Mouse (Mus musculus): ENCODE measurements at regions not wholly inside any gene's neighbourhood (a gene's known extent, or its start where the extent isn't known, plus 50 kb on each side); places are given as distances from the start of the nearest gene placed in this dataset.

DNA sequence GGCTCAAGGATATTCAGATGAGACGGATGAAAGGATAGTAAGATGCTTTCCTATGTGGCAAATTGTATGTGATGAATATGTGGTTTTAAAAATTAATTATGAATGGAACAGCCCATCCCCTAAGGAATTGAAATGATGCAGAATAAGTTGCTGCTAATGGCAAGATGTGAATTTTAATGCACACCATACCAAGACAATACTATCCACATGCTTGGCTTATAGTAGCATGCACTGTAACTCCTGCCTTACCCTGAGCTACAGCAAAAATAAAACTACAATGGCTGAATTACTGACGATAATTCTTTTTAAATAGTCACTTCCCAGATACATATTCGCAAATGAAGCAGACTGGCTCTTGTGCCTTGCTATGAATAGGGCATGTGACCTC is 699.4 kb downstream of the 1700064H15Rik start:
- Histone ChIP-seq H3K4me1 (replicated peaks; ENCODE audit: control insufficient read depth, insufficient read depth, low read length) (no peaks in the 10 kb centered on the region), H3K27me3 (replicated peaks; ENCODE audit: control insufficient read depth, insufficient read depth, low read length) (no peaks in the 10 kb centered on the region), H3K9me3 (ENCODE audit: control insufficient read depth, low read length) (no peaks in the 10 kb centered on the region), H3K4me3 (ENCODE audit: low read depth, low read length) (no peak overlapping the region), H3K27ac (ENCODE audit: low read depth) (no peak overlapping the region), H3K4me2 (ENCODE audit: low read length) (no peak overlapping the region), H3K36me3 (ENCODE audit: control insufficient read depth, insufficient read depth, low read length) (no peaks in the 10 kb centered on the region), H3K9ac (ENCODE audit: low read length) (no peak overlapping the region)
- no peak for DNase-seq (ENCODE audit: low spot score)
- ATAC-seq (replicated peaks; ENCODE audit: low FRiP score, low TSS enrichment, low read depth) = no peak
- 80% methylated on average over 3 of the region's 3 CpGs for WGBS

DNA sequence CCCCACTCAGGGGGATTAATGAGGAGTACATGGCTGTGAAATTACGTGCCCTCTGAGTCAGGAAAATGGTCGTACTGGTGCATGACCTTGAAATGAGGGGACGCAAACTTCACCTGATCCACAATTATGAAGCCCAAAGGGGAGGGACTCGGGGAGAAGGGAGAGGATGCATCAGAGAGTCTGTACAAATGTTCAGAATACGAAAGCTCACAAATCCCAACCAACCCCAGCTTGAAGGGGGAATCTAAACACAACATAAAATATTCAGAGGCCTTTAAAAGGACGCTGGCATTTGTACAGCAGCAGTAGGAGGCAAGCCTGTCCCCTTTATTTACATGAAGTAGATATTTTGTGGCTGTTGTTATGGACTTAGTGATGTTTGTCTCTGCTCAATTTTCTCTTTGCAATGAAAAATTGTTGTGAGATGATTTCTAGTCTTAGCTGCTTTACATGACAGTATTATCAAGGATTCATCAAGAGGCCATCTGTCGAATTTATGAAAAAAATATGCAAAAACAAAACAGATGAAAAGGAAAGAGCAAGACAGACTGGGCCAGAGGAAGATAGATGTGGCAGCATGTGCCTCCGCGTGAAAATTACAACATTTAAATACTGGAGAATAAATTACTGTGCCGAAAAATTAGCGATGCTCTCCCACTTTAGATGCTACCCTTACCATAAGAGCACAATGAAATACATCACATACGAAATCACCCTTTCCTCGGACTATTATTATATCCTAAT is 695.3 kb downstream of the 1700064H15Rik start:
- DNase-seq (ENCODE audit: low spot score) (no peak), ATAC-seq (replicated peaks; ENCODE audit: low FRiP score, low TSS enrichment, low read depth) (no peak)
- Histone ChIP-seq H3K36me3 (ENCODE audit: control insufficient read depth, insufficient read depth, low read length) (no peaks in the 10 kb centered on the region), H3K27me3 (replicated peaks; ENCODE audit: control insufficient read depth, insufficient read depth, low read length) (no peaks in the 10 kb centered on the region), H3K4me2 (ENCODE audit: low read length) (no peak overlapping the region), H3K9ac (ENCODE audit: low read length) (no peak overlapping the region), H3K4me1 (replicated peaks; ENCODE audit: control insufficient read depth, insufficient read depth, low read length) (no peaks in the 10 kb centered on the region), H3K4me3 (ENCODE audit: low read depth, low read length) (no peak overlapping the region), H3K27ac (ENCODE audit: low read depth) (no peak overlapping the region), H3K9me3 (ENCODE audit: control insufficient read depth, low read length) (no peaks in the 10 kb centered on the region)
- WGBS = 68% methylated on average over 13 of the region's 13 CpGs

DNA sequence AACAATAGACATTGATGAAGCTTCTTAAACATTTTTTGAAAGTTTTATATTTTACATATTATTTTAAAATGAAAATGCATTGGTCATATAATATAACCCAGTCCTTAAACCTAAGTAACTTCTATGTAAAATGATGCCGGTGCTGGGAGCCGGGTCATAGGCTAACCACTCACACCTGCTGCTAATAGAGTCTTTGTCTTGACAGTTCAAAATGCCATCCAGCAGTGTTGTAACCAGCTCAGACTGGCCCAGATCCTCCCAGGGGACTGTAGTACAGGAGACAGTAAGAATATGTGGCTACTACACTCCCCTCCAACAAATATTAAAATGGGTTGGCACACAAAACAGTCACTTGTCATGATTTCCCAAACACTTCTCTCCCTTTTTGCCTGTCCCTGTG is 693.6 kb downstream of the 1700064H15Rik start:
- no peak overlapping the region for H3K4me2 ChIP-seq (ENCODE audit: low read length)
- DNase-seq (ENCODE audit: low spot score) = no peak
- no peaks in the 10 kb centered on the region for H3K36me3 ChIP-seq (ENCODE audit: control insufficient read depth, insufficient read depth, low read length)
- no peaks in the 10 kb centered on the region for H3K27me3 ChIP-seq (replicated peaks; ENCODE audit: control insufficient read depth, insufficient read depth, low read length)
- no peak for ATAC-seq (replicated peaks; ENCODE audit: low FRiP score, low TSS enrichment, low read depth)
- H3K4me1 ChIP-seq (replicated peaks; ENCODE audit: control insufficient read depth, insufficient read depth, low read length) = no peaks in the 10 kb centered on the region
- H3K9me3 ChIP-seq (ENCODE audit: control insufficient read depth, low read length) = no peaks in the 10 kb centered on the region
- H3K27ac ChIP-seq (ENCODE audit: low read depth) = no peak overlapping the region
- 93% methylated on average over 2 of the region's 2 CpGs for WGBS
- H3K9ac ChIP-seq (ENCODE audit: low read length) = no peak overlapping the region
- H3K4me3 ChIP-seq (ENCODE audit: low read depth, low read length) = no peak overlapping the region

DNA sequence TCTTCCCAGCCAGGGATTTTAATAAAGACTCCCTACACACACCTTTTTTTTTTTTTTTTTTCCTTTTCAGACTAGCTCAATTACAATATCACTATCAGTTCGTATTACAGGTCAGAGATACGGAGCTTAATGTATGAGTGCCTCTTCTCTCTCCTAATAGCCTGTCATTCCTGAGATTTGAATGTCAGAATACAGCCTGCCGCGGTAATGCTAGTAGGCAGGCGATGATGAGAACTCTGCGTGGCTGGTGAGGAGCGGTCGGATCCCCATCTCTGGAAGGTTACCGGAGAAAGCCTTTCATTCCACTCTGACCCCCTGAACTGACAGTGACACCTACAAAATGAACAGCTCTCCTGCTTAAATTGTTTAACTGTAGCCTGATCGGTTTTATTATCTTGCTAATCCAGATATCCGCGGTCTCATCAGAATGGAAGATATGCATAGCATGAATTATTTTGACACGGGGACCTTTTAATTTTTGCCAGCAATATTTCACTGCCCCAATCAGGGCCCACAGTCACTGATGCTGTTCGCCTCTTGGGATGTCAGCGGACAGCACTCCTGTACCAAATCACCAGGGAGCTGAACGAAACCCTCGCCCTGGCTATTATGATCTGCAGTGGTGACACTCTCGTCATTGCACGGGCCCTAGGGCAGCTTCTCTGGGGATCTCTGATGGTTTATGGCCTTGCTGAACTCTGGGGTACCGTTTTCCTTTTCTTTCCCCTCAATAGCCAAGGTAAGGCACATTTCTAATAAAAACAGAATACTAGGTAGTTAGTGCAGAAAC is 690.9 kb downstream of the 1700064H15Rik start:
- H3K4me2 ChIP-seq (ENCODE audit: low read length) = no peak overlapping the region
- no peaks in the 10 kb centered on the region for H3K9me3 ChIP-seq (ENCODE audit: control insufficient read depth, low read length)
- no peaks in the 10 kb centered on the region for H3K4me1 ChIP-seq (replicated peaks; ENCODE audit: control insufficient read depth, insufficient read depth, low read length)
- H3K4me3 ChIP-seq (ENCODE audit: low read depth, low read length) = no peak overlapping the region
- no peaks in the 10 kb centered on the region for H3K36me3 ChIP-seq (ENCODE audit: control insufficient read depth, insufficient read depth, low read length)
- DNase-seq (ENCODE audit: low spot score) (no peak), ATAC-seq (replicated peaks; ENCODE audit: low FRiP score, low TSS enrichment, low read depth) (no peak)
- WGBS = 79% methylated on average over 20 of the region's 20 CpGs
- no peaks in the 10 kb centered on the region for H3K27me3 ChIP-seq (replicated peaks; ENCODE audit: control insufficient read depth, insufficient read depth, low read length)
- H3K9ac ChIP-seq (ENCODE audit: low read length) = no peak overlapping the region
- H3K27ac ChIP-seq (ENCODE audit: low read depth) = no peak overlapping the region

DNA sequence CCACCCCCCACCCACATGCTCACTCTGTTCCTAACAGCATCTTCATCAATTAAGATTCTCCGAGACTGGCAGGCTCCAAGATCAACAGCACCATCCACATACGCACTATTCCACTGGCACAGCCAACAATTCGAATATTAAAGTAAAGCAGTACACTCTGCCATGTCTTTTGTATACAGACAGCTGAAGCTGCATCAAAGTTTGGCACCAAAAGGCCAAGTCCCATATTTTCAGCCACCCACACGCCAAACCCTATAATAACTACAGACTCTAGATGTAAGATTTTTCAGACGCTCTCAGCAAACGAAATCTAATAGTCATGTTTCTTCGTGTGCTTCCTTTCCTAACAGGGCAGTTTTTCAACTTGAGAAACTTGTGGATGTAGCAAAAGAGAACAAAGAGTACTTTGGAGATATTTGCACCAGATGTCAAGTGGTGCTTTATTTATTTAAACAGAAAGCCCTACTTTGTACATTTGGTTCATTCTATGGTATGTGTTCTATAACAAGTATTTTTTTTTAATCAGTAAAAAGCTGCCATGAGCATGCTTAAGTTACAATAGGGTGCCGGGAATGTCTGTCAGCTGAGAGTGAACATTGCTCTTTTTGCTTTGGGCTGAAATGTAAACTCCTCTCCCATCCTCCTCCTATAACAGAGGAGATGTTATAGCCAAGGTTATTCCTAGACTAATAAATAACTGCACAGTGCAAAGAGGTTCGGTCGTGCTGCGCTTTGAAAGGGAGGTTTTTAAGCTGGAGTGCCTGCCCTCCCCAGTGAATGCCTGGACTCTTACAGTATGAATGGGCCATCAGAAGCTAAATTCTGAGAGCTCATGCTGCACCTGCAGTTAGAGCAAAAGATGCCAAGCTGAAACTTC is 686.9 kb downstream of the 1700064H15Rik start:
- no peak overlapping the region for H3K4me3 ChIP-seq (ENCODE audit: low read depth, low read length)
- DNase-seq (ENCODE audit: low spot score) = no peak
- no peaks in the 10 kb centered on the region for H3K9me3 ChIP-seq (ENCODE audit: control insufficient read depth, low read length)
- no peaks in the 10 kb centered on the region for H3K27me3 ChIP-seq (replicated peaks; ENCODE audit: control insufficient read depth, insufficient read depth, low read length)
- 40% methylated on average over 11 of the region's 11 CpGs for WGBS
- no peaks in the 10 kb centered on the region for H3K4me1 ChIP-seq (replicated peaks; ENCODE audit: control insufficient read depth, insufficient read depth, low read length)
- no peak overlapping the region for H3K27ac ChIP-seq (ENCODE audit: low read depth)
- no peaks in the 10 kb centered on the region for H3K36me3 ChIP-seq (ENCODE audit: control insufficient read depth, insufficient read depth, low read length)
- no peak for ATAC-seq (replicated peaks; ENCODE audit: low FRiP score, low TSS enrichment, low read depth)
- H3K9ac ChIP-seq (ENCODE audit: low read length) = no peak overlapping the region
- H3K4me2 ChIP-seq (ENCODE audit: low read length) = no peak overlapping the region

DNA sequence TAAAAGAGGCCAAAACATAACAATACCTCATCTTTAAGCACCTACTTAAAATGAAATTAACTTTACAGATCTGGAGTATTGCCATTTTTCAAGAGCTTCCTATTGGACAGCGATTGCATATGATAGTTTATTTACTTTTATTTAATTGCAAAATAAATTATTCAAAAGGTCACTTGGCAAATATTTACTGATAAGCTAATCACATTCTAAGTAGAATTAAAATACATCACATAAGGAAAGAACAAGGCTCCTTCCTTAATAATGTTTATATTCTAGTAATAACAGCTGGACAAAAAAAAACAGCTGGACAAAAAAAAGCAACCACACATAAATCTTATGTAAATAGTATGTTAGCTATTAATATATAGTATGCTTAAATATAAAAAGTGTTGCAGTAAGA is 668.1 kb downstream of the 1700064H15Rik start:
- DNase-seq (ENCODE audit: low spot score) (no peak), ATAC-seq (replicated peaks; ENCODE audit: low FRiP score, low TSS enrichment, low read depth) (no peak)
- 64% methylated on average over 1 of the region's 1 CpGs for WGBS
- Histone ChIP-seq H3K9ac (ENCODE audit: low read length) (no peak overlapping the region), H3K27me3 (replicated peaks; ENCODE audit: control insufficient read depth, insufficient read depth, low read length) (no peaks in the 10 kb centered on the region), H3K27ac (ENCODE audit: low read depth) (no peak overlapping the region), H3K4me2 (ENCODE audit: low read length) (no peak overlapping the region), H3K9me3 (ENCODE audit: control insufficient read depth, low read length) (no peaks in the 10 kb centered on the region), H3K4me1 (replicated peaks; ENCODE audit: control insufficient read depth, insufficient read depth, low read length) (no peaks in the 10 kb centered on the region), H3K36me3 (ENCODE audit: control insufficient read depth, insufficient read depth, low read length) (no peaks in the 10 kb centered on the region), H3K4me3 (ENCODE audit: low read depth, low read length) (no peak overlapping the region)

DNA sequence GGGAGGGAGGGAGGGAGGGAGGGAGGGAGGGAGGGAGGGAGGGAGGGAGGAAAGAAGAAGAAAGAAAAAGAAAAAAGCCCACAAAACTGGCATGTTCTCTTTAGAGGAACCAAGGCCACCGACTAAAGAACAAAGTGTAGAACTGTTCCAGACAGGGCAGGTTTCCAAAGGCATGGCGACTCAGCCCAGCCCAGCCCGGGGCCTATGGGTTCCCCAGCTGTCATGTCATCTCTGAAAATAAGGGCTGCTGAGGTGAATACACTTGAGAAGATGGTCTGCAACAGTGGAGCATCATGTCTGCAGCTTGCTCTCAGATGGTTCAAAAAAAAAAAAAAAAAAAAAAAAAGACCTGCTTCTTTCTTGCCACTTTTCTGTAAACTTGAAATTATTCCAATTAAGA is 639.8 kb downstream of the 1700064H15Rik start:
- Histone ChIP-seq H3K4me1 (replicated peaks; ENCODE audit: control insufficient read depth, insufficient read depth, low read length) (no peaks in the 10 kb centered on the region), H3K27ac (ENCODE audit: low read depth) (no peak overlapping the region), H3K4me2 (ENCODE audit: low read length) (no peak overlapping the region), H3K36me3 (ENCODE audit: control insufficient read depth, insufficient read depth, low read length) (no peaks in the 10 kb centered on the region), H3K27me3 (replicated peaks; ENCODE audit: control insufficient read depth, insufficient read depth, low read length) (no peaks in the 10 kb centered on the region), H3K9ac (ENCODE audit: low read length) (no peak overlapping the region), H3K4me3 (ENCODE audit: low read depth, low read length) (no peak overlapping the region), H3K9me3 (ENCODE audit: control insufficient read depth, low read length) (no peaks in the 10 kb centered on the region)
- DNase-seq (ENCODE audit: low spot score) (no peak), ATAC-seq (replicated peaks; ENCODE audit: low FRiP score, low TSS enrichment, low read depth) (no peak)
- WGBS = 91% methylated on average over 3 of the region's 3 CpGs

DNA sequence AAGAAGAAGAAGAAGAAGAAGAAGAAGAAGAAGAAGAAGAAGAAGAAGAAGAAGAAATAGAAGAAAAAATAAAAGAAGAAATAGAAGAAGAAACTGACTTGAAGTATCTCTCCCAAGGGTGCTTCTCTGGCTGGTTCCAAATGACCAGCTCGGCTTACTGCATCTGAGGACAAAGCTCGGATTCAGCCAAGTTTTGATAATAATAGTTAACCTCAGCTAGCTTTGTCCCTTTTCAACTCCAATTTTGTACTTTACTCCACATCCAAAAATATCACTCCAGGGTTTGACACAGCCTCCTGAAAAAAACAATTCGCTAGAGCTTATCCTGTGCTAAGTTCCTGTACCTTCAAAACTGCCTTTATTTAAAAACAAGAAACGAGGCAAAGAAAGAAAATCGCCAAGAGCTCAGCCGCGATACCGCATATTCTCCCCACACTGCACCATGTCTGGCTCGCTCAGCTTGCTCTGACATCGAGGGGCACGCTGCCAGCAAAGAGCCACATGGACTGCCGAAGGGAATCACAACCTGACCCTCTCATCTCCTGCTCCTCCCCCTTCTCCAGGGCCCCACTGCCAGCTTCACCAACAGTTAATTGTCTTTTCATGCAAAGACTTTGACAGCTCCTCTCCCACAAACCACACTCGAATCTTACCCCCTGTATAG is 638.8 kb downstream of the 1700064H15Rik start:
- no peak overlapping the region for H3K9ac ChIP-seq (ENCODE audit: low read length)
- no peak overlapping the region for H3K27ac ChIP-seq (ENCODE audit: low read depth)
- H3K4me1 ChIP-seq (replicated peaks; ENCODE audit: control insufficient read depth, insufficient read depth, low read length) = no peaks in the 10 kb centered on the region
- DNase-seq (ENCODE audit: low spot score) (no peak), ATAC-seq (replicated peaks; ENCODE audit: low FRiP score, low TSS enrichment, low read depth) (no peak)
- no peaks in the 10 kb centered on the region for H3K27me3 ChIP-seq (replicated peaks; ENCODE audit: control insufficient read depth, insufficient read depth, low read length)
- no peaks in the 10 kb centered on the region for H3K36me3 ChIP-seq (ENCODE audit: control insufficient read depth, insufficient read depth, low read length)
- H3K4me3 ChIP-seq (ENCODE audit: low read depth, low read length) = no peak overlapping the region
- 64% methylated on average over 13 of the region's 13 CpGs for WGBS
- no peak overlapping the region for H3K4me2 ChIP-seq (ENCODE audit: low read length)
- no peaks in the 10 kb centered on the region for H3K9me3 ChIP-seq (ENCODE audit: control insufficient read depth, low read length)
